Mouse (Mus musculus): ENCODE data around the gene Grin1. TPM values are rescaled to one million over a fixed set of nuclear protein-coding genes. Genes with fewer than 3 reads are reported as not detected.

Gene Grin1
- total RNA-seq, 2 experiments from 2014 or later: 0.47 to 0.63 TPM

DNA sequence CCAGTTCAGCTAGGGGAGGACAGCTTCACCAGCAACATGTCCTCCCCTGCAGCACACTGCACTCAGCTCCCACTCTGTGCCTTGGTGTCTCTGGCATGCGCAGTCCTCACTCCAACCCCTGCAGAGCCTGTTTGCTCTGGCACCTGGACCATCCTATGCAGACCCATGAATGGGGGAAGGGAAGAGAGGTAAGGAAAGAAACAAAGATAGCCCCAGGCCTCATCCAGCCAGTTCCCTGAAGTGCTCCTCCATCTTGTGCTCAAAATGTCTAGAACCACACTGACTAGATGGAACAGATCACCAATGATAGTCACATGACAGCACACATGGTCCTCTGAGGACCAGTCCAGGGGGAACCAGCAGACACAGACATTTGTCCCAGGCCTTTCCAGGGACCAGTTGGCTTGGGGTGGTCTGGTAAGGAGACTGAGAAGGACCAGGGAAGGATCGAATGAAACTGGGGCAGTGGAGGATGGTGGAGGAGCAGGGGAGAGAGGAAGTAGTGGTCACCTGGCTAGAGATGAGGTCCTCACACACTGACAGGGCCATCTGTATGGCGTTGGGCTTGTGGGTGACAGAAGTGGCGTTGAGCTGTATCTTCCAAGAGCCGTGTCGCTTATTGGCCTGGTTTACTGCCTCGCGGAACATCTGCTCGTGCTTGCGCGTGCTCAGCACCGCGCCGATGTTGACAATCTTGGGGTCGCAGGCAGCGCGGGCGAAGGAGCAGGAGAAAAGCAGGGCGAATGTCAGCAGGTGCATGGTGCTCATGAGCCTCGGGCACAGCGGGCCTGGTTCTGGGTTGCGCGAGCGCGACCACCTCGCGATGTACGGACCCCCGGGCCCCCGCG, 644 bp downstream of the Grin1 start:
- DNase-seq: no peak

DNA sequence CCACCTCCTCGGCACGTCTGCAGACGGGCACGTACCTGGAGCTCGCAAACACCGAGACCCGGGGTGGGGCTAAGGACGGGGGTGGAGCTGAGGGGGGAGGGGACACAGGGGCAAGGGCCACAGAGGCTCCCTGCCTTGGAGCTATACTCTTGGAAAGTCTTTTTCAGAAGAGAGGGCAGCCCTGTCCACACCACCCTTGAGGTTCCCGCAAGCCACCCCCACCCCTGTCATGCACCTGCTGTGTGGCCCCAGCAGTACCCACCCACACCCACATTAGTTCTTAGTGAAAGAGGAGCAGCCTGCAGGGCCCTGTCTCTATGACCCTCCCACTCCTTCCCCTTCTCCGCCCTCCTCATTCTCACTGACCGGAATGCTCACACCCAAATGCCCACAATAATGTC, 7.5 kb downstream of the Grin1 start:
- no peak for DNase-seq

DNA sequence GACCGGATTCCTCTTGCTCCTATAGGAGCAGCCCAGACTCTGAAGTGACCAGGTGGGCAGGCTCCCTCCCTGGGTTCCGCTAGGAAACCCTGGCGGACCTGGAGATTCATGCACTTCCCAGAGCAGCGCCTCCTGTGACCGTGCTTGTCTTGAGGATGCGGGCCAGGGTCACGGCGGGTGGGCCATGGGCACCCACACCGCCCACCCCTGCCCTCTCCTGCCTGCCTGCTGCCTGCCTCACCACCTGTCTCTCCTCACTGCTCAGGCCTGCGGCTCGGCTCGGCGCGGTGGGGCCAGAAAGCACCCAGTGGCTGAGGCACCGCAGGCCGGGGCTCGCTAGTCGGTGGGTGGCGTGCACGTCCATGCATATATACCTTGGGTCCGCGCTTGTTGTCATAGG, 8.0 kb downstream of the Grin1 start:
- DNase-seq: no peak

DNA sequence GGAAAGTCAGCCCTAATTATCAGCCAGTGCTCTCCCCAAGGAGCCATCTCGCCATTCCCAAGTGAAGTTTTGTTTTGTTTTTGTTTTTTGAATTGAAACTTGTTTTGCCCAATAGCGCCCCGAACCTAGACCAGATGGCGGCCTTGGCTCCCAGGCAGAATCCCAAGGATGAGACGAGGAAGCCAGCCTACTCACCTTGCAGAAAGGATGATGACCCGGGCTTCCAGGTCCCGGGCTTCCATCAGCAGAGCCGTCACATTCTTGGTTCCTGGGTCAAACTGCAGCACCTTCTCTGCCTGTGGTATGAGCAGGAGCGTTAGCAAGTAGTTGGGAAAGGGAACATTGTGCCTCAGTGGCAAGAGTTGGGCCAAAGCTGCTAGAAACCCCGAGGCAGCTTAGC, 8.8 kb downstream of the Grin1 start:
- DNase-seq: no peak

DNA sequence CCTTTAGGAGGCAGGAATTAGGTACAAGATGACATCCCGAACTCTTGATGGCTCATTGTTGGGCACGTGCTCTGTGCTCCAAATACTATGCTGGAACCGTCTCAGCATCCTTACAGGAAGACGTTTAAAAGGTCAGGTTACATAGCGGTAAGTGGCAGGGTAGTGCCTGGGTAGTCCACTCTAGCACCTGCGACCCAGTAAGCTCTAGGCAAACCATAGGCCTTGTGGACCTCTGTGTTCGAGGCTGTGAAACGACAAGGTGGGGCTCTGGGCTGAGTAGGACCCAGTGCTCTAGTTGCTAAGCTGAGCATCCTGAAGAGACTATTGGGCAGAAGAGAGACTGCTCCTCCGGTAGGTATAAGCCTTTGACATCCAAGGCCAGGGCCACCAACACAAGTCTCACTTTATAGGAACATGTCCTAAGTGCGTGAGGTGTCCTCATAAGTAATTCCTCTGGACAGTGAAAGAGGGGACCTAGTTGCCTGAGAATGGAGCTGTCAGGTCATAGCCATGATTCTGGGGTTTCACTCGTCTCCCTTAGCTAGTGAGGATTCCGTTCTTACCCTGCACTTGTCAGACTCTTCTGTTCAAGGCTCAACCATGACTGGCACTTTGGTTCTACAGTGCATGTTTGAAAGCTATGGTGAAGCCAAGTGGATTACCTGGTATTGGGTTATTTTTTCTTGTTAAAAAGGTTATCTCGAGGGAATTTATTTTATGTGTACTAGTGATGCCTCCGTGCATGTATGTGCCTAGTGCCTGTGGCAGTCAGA, 13.2 kb downstream of the Grin1 start:
- no peak for DNase-seq

DNA sequence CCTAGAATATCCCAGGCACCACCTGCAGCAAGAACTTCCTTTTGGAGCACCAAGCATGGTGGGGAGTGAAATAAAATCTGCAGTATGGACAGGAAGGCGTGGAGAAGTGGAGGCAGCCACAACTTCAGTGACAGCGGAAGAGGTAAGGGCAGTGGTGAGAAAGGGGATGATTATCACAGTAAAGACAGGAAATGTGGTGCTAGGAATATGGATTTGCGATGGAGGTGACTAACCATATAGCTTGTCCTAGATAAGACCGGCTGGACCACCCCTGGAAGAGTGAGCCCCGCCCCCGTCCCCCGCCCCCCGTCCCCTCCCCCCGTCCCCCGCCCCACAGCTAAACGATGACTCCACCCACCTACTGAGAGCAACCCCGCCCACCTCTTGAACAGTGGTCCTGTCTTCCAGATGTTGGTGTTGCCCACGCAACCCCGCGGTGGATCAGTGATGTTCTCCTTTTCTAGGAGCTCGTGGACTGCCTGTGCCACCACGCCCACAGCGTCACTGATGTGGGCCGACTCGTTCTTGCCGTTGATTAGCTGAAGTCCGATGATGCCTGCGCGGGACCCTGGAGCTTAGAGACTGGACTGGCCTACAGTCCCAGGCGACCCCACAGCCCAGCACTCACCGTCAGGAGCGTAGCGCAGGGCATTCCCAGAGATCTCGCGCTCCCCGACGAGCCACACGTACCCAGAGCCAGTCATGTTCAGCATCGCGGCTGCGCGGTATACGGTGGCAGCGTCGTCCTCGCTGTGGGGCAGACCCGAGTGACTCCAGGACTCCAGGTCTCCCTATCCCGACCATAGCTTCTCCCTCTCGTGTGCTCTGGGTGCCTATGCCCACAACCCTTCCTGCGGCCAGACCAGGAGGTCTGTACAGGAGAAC, 14.1 kb downstream of the Grin1 start:
- DNase-seq: no peak

DNA sequence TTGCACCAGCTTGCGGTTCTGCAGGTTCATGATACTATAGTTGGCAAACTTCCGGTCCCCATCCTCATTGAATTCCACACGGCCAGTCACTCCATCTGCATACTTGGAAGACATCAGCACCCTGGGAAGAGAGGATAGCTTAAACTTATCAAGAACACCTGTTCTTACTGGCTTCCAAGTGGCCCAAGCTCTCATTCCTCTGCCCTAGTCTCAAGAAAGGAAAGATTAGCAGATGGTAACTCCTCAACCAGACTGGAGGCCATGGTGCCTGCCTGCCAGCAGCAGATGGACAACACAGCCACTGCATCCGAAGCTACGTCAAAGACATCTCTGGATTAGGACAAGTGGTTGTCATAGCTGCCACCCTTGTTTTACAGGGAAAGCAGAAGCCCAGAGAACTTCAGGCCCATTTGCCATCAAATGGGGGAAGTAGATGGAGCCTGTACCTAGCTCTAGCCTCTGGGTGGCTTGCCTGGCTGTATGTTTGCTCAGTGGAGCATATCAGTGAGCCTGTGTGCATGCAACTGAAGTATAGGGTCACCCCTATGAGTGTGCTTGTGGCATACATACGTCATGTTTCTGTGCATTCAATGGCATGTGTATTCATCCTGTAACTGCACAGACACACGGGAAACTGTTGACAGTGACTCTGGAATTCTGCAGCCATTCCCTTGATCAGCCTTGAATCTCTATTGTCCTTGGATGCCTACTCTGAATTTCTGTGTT, 14.9 kb downstream of the Grin1 start:
- DNase-seq: no peak

DNA sequence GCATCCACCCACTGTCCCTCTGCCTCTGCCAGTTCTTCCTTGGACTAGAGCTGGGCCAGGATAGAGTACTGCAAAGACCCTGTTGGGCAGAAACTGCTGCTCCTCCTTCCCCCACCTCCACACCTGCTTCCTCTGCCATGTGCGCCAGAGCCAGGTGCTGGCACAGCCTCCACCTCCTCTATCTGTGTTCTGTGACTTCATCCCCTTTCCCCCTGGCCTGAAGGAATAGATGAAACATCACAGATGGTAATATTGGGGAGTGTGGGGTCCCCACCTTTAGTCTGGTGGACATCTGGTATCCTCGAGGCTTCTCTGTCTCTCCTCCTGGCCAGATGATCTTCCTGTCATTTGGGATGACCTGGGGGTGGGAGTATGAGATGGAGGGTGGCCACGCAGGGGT, 15.5 kb downstream of the Grin1 start:
- no peak for DNase-seq

DNA sequence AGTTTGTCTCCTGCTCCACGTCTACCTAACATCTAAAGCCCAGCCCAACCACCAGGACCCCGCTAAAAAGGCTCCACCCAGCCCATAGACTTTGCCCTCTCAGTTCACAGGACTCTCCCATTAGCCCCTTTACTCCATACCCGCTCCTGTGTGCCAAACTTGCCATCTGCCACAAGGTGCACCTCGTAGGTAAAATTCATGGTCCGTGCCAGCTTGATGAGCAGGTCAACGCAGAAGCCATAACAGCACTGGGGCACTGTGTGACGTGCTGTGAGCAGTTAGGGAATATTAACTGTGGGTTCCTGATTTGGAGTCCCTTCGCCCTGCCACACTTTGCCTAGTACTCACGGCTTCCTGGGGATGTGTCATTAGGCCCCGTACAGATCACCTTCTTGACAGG, 20.9 kb downstream of the Grin1 start:
- DNase-seq: no peak

DNA sequence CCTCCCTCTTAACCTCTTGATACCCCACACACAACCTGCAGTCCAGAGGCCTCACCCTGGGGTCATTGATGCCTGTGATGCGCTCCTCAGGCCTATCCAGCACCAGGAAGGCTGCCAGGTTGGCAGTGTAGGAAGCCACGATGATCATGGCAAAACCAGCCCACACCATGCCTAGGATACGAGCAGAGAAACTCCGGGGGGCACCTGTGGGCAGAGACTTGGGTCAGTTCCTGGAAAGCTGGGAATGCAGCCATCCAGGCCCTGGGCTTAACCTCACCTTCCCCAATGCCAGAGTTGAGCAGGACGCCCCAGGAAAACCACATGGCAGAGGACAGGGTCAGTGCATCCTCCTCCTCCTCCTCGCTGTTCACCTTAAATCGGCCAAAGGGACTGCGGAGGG, 21.9 kb downstream of the Grin1 start:
- DNase-seq: no peak

DNA sequence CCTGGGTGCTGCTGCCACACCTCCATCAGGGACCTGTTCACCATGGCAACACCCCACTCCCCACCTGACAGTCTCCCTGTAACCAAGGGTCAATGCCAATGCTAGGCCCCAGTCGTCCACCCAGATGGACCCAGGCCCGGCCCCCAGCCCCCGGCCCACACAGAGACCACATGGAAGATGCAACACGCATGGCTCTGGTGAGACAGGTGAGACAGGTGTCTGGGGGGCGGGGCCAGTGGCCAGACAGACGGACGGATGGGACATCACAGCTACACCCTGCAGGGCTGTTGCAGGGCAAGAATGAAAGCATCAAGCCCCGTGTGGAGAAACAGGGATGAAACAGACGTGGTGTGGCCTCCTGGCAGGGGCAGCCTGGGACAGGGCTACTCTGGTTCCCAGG, 25.3 kb downstream of the Grin1 start:
- DNase-seq: no peak

DNA sequence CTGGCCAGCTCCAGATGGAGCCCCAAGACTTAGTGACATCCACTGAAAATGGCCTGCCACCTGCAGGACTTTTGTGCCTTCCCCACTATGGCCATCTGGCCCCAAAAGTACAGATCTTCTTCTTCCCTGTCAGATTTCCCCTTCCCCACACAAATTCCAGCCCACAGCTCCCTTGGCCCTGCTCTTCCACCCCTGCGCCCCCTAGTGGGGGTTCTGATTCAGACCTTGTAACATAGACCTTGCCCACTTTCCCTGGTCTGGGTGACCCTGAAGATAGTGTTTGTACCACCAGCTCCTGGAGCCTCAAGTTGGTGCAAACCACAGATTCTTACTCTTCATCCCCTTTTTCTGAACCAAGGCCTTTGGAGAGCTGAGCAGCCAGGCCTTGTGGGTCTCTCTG, 26.1 kb downstream of the Grin1 start:
- peak; percentile 90 for DNase-seq

DNA sequence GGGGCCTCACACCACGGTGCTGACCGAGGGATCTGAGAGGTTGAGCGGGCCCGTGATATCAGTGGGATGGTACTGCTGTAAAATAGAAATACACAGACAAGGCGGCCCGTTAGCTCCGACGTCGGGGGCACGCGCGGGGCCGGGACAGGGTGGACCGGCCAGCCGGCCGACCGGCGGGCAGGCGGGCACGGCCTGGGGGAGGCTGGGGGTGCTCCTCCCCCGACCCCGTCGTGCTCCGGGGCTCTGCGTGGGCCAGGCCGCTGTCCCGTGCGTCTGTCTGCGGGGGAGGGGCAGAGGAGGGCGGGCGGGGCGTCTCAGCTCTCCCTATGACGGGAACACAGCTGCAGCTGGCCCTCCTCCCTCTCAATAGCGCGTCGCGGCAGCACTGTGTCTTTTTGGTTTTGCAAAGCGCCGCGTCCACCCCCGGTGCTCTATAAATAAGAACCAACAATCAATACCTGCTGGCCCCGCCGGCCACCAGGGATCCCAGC, 26.9 kb downstream of the Grin1 start:
- DNase-seq: peak; percentile 34

DNA sequence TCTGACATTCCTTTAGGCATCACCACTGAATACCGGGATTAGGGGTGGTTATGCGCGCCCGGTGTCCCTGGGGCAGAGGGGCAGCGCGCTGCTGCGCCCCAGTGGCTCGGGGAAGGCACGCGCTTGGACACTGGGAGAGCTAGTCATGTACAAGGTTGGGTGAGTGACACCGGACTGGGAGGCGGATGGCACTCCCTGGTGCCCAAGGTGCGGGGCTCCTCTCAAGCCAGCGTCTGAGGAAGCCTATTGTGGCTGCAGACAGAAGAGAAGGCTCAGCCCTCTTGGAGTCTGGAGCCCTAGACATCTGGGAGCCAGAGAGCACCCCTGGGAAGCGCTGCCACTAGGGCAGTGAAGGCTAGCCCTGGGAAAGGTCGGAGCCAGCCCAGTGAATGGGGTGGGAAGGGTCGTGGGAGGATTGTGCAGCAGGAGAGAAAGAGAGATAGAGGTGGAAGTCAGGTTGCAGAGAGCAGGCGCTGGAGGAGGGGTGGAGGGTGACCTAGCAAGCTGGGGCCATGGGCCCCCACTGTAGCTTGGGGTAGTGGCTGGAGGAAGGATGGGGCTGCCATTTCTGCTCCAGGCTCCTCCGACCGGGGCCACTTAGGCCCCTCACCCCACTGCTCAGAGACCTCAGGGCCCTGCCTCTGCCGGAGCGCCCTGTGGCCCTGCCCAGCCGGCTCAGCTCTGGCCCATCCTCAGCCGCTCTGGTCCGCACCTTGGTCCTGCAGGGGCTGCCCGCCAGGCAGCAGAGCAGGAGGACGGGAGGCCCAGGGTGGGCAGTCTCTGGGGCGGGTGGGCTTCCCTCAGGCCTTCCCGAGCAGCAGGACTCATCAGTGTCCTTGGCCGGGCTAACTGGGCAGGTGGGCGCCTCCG, 27.6 kb downstream of the Grin1 start:
- DNase-seq: no peak

DNA sequence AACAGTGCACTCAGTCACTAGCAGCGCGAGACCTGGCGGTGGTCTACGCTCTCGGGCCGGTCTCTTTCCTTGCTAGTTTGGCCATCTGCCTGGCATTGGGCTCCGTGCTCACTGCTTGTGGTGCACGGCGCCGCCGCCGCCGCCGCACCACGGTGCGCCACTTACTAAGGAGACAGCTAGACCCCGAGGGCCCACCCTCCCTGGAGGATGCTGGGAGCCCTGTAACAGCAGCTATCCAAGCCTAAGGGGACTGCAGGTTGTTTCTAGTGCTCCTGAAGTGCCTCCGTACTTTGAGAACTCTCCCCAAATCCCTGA, 28.2 kb downstream of the Grin1 start:
- DNase-seq: no peak

DNA sequence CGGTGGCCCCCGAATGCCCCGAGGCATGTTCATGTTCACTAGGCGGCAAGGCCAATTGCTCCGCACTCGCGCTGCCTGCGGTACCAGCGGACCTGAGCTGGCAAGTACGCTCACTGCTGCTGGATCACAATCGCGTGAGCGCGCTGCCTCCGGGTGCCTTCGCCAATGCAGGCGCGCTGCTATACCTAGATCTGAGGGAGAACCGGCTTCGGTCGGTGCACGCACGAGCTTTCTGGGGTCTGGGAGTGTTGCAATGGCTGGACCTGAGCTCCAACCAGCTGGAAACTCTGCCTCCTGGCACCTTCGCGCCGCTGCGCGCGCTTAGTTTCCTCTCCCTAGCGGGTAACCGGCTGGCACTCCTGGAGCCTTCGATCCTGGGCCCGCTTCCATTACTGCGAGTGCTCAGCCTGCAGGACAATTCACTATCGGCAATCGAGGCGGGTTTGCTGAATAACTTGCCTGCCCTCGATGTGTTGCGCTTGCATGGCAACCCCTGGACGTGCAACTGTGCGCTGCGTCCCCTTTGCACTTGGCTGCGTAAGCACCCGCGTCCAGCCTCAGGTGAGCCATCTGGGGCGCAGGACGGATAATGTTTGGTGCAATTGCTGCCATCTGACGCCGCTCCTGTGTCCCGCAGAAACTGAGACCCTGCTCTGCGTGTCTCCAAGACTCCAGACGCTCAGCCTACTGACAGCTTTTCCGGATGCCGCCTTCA, 28.7 kb downstream of the Grin1 start:
- DNase-seq: no peak

DNA sequence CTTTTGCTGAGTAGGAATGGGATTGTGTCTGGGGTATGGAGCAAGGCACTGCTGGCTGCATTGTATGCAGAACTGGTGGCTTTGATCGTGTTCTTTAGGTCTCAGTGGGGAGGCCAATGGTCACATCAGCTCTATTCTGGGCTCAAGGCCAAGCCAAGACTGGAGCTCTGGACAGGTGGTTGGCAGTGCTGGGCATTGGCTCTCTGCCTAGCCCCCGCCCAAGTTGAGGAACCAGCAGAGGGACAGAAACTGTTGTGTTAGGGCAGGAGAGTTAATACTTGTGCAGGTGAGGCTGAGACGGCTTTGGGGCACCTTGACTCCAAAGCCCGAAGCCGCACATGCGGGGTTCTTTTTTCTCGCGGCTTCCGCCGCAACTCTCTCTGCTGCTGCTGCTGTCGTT, 29.3 kb downstream of the Grin1 start, which contains the start of gene Lrrc26:
Lrrc26 (plus strand) TSS at position 265 of the 400 bp plus-strand sequence.
- peak; percentile 44 for DNase-seq

DNA sequence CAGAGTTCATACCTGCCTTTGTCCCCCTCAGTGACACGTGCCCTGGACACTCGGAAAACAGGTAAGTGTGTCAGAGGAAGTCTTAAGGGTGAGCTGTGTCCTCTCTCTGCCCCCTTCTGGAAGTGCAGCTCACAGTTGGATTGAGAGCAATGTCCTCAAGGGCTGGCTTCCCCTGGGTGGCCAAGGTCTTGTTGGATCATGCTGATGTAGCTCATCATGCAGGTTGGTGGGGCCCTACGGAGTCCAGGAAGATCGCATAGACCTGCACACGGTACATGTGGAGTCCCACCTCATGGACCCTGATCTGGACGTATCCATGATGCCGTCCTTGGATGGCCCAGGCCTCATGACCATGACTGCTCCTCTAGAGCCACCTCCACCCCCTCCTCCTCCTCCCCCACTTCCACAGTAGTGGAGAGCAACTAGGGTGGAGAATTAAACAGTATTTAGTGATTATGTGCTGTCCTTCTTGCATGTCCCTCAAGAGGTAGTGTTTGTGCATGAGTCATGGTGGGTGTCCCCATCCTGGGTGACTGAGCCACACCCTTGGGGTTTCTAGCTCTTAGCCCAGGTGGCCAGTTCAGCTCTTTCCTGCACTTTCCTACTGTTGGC, 30.1 kb downstream of the Grin1 start:
- DNase-seq: no peak

DNA sequence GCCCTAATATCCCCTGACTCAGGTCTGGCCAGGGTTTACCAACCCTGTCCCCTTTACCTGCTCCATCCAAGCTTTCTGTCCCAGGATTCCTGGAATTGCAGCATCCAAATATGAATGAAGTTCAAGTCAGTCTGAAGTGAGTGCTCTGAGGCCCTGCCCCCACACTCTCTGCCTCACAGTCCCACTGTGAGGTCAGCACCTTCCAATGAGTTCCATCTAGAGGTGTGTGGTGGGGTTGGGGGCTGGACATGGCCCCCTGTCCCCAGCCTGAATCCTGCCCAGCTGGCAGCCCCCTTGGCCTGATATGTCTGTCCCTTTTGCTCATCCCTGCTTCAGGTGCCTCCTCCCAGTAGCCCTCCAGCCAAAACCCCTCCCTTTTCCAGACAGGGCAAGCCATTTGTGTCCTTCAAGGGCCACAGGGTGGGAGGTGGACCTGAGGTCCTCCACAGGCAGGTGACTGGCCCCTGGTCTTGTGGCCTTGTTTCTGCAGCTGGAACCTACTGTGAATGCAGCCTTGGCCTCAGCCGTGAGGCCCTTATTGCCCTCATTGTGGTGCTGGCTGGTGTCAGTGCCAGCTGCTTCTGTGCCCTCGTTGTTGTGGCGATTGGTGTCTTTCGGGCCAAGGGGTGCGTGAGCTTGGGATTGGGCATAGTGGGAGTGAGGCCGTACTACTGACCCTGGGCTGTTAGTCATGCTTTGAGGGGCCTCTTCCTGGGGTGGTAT, 30.9 kb downstream of the Grin1 start, which contains the start of gene Tmem210:
Tmem210 (plus strand) TSS at position 219 of the 723 bp plus-strand sequence.
- no peak for DNase-seq

All from gastrocnemius, postnatal 10 days (tissue).